Mouse (Mus musculus) thymus, postnatal 10 days (tissue): ENCODE measurements at regions not wholly inside any gene's neighbourhood (a gene's known extent, or its start where the extent isn't known, plus 50 kb on each side); places are given as distances from the start of the nearest gene placed in this dataset.
A peak's percentile ranks its signal among the peaks of the same experiment; 100 is the strongest.

Experiments used
- DNase-seq, 2 experiments: peaks; one replicate each; pipeline ENCODE4 v3.0.0; 2021; ENCODE audit warnings: low spot score in 2 of 2

GRCm38 (mm10) chr7:135986021-135986420 is 269.9 kb upstream of the Mki67 start:
- no peak for DNase-seq

- no peak for DNase-seq
Measured at GRCm38 (mm10) chr7:135990321-135990720, 274.2 kb upstream of the Mki67 start.

- no peak for DNase-seq
Measured at GRCm38 (mm10) chr7:135996896-135997295, 280.7 kb upstream of the Mki67 start.

- DNase-seq, result no peak
Measured at GRCm38 (mm10) chr7:135997640-135998039, 281.5 kb upstream of the Mki67 start.

GRCm38 (mm10) chr7:136002382-136002781 is 286.2 kb upstream of the Mki67 start:
- DNase-seq, result no peak

GRCm38 (mm10) chr7:136003291-136003690 is 287.1 kb upstream of the Mki67 start:
- DNase-seq, result no peak

GRCm38 (mm10) chr7:136007796-136008455 is 291.8 kb upstream of the Mki67 start:
- DNase-seq, result peak; percentile 9 to 28

GRCm38 (mm10) chr7:136008486-136008885 is 292.3 kb upstream of the Mki67 start:
- peak in 1 of 2 experiments; percentile 5 for DNase-seq

- DNase-seq, result peak; percentile 39 to 72
Measured at GRCm38 (mm10) chr7:136010013-136010412, 293.9 kb upstream of the Mki67 start.

- peak; percentile 54 to 73 for DNase-seq
Measured at GRCm38 (mm10) chr7:136014706-136015105, 298.5 kb upstream of the Mki67 start.

GRCm38 (mm10) chr7:136016918-136017317 is 300.8 kb upstream of the Mki67 start:
- no peak for DNase-seq

GRCm38 (mm10) chr7:136020577-136020976 is 304.4 kb upstream of the Mki67 start:
- no peak for DNase-seq

- no peak for DNase-seq
Measured at GRCm38 (mm10) chr7:136021071-136021470, 304.9 kb upstream of the Mki67 start.

GRCm38 (mm10) chr7:136022781-136023448 is 306.8 kb upstream of the Mki67 start:
- DNase-seq, result no peak

GRCm38 (mm10) chr7:136026451-136026850 is 310.3 kb upstream of the Mki67 start:
- DNase-seq, result no peak

GRCm38 (mm10) chr7:136032026-136032425 is 315.9 kb upstream of the Mki67 start:
- no peak for DNase-seq

GRCm38 (mm10) chr7:136033536-136033935 is 317.4 kb upstream of the Mki67 start:
- DNase-seq, result no peak

GRCm38 (mm10) chr7:136035735-136036134 is 319.6 kb upstream of the Mki67 start:
- DNase-seq, result no peak

GRCm38 (mm10) chr7:136038072-136038471 is 321.9 kb upstream of the Mki67 start:
- no peak for DNase-seq

- peak in 1 of 2 experiments; percentile 13 for DNase-seq
Measured at GRCm38 (mm10) chr7:136038906-136039305, 322.7 kb upstream of the Mki67 start.

- DNase-seq, result no peak
Measured at GRCm38 (mm10) chr7:136041921-136042320, 325.8 kb upstream of the Mki67 start.

GRCm38 (mm10) chr7:136046645-136047363 is 330.6 kb upstream of the Mki67 start:
- no peak for DNase-seq
